ENCODE assay signal across 29 mouse cellular contexts in the genomic region with DNA sequence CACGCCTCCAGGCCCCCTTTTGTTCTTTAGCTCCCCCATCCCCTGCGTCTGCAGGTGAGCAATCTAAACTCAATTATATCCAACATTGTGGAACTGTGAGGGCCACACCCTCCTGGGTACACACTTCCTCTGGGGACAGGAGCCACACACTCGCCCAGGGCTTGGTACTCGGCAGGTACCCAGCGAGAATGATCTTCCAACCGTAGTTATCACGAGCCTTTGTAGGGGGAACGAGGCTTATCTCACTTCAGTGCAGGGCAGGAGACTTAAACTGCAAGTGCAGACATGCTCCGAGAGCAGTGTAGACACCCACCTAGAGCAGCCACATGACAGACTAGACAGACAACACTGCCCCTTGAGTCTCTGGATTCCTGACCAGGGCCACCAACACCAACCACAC.
DNase-seq lines count a peak whose midpoint lies in the region; ATAC-seq lines count a peak whose summit lies in the region.
"Had no signal": no experiment of that assay in that cellular context is flagged by ENCODE, and none has a peak within 500 bp of the region (broad histone marks: within the 10 kb centered on the region; RNA-seq: fewer than 3 reads in every experiment).

No protein-coding gene starts in this region.

- no peak overlapping the region for H3K4me2 ChIP-seq in midbrain, embryonic 13.5 days (replicated peaks)
- no peak overlapping the region for H3K4me2 ChIP-seq in intestine, embryonic 15.5 days (replicated peaks)
- no peak overlapping the region for H3K4me2 ChIP-seq in stomach, embryonic 14.5 days (replicated peaks; ENCODE audit: low read depth, low read length)
- H3K4me2 ChIP-seq: embryonic facial prominence, embryonic 15.5 days; forebrain, embryonic 12.5 days; heart, embryonic 13.5 days; liver, embryonic 15.5 days; lung, embryonic 15.5 days; midbrain, embryonic 15.5 days; neural tube, embryonic 15.5 days had no signal

- ATAC-seq in midbrain, embryonic 13.5 days = no peak
- ATAC-seq in intestine, embryonic 15.5 days = peak; percentile 37
- ATAC-seq in stomach, embryonic 14.5 days (ENCODE audit: insufficient number of reproducible peaks, insufficient read depth, low FRiP score, low read depth) = peak; percentile 73
- ATAC-seq: CD4-positive, CD25-positive, alpha-beta regulatory T cell, adult 4 months; forebrain, postnatal 0 days; hindbrain, postnatal 0 days had no signal

- H3K4me3 ChIP-seq in midbrain, embryonic 13.5 days (replicated peaks) = no peak overlapping the region
- no peak overlapping the region for H3K4me3 ChIP-seq in midbrain, embryonic 10.5 days
- H3K4me3 ChIP-seq in intestine, embryonic 15.5 days (replicated peaks) = no peak overlapping the region
- no peak overlapping the region for H3K4me3 ChIP-seq in stomach, embryonic 14.5 days (ENCODE audit: low read depth, low read length)
- H3K4me3 ChIP-seq: embryonic facial prominence, embryonic 15.5 days; forebrain, embryonic 12.5 days; heart, embryonic 13.5 days; layer of hippocampus, adult 2 months; liver, embryonic 15.5 days; lung, embryonic 15.5 days; megakaryocyte, embryonic 14.5 days; midbrain, embryonic 15.5 days; neural tube, embryonic 15.5 days had no signal

- no peak overlapping the region for H3K9ac ChIP-seq in midbrain, embryonic 13.5 days (replicated peaks)
- H3K9ac ChIP-seq in intestine, embryonic 15.5 days = no peak overlapping the region
- no peak overlapping the region for H3K9ac ChIP-seq in stomach, embryonic 14.5 days (replicated peaks; ENCODE audit: low read depth, low read length)
- H3K9ac ChIP-seq: embryonic facial prominence, embryonic 15.5 days; forebrain, embryonic 12.5 days; forebrain, postnatal 0 days; heart, embryonic 13.5 days; liver, embryonic 15.5 days; lung, embryonic 15.5 days; midbrain, embryonic 15.5 days; neural tube, embryonic 15.5 days had no signal

- H3K4me1 ChIP-seq in midbrain, embryonic 13.5 days (replicated peaks) = peaks cover 48% of the 10 kb centered on the region
- peaks cover 55% of the 10 kb centered on the region for H3K4me1 ChIP-seq in midbrain, embryonic 10.5 days
- peaks cover 8% of the 10 kb centered on the region for H3K4me1 ChIP-seq in intestine, embryonic 15.5 days (replicated peaks)
- H3K4me1 ChIP-seq in stomach, embryonic 14.5 days (ENCODE audit: control insufficient read depth, insufficient read depth, low read length) = peaks cover 10% of the 10 kb centered on the region; the same call in 1 of the 2 replicates
- H3K4me1 ChIP-seq: heart, embryonic 13.5 days; liver, embryonic 15.5 days had no signal

- H3K9me3 ChIP-seq in midbrain, embryonic 13.5 days = no peaks in the 10 kb centered on the region
- no peaks in the 10 kb centered on the region for H3K9me3 ChIP-seq in midbrain, embryonic 10.5 days (replicated peaks)
- no peaks in the 10 kb centered on the region for H3K9me3 ChIP-seq in intestine, embryonic 15.5 days
- H3K9me3 ChIP-seq in stomach, embryonic 14.5 days (ENCODE audit: control insufficient read depth, low read depth, low read length) = no peaks in the 10 kb centered on the region
- H3K9me3 ChIP-seq: embryonic facial prominence, embryonic 15.5 days; forebrain, embryonic 12.5 days; heart, embryonic 13.5 days; liver, embryonic 15.5 days; lung, embryonic 15.5 days; midbrain, embryonic 15.5 days; neural tube, embryonic 15.5 days had no signal

- WGBS in midbrain, embryonic 13.5 days = 89% methylated on average over 9 of the region's 9 CpGs
- WGBS in midbrain, embryonic 10.5 days = 93% methylated on average over 9 of the region's 9 CpGs
- WGBS in intestine, embryonic 15.5 days = 62% methylated on average over 9 of the region's 9 CpGs
- 75% methylated on average over 9 of the region's 9 CpGs for WGBS in stomach, embryonic 14.5 days

- no peaks in the 10 kb centered on the region for H3K27me3 ChIP-seq in midbrain, embryonic 13.5 days
- H3K27me3 ChIP-seq in midbrain, embryonic 10.5 days (ENCODE audit: low read depth, poor library complexity, severe bottlenecking) = no peaks in the 10 kb centered on the region
- H3K27me3 ChIP-seq in intestine, embryonic 15.5 days (replicated peaks) = no peaks in the 10 kb centered on the region
- H3K27me3 ChIP-seq in stomach, embryonic 14.5 days (ENCODE audit: control insufficient read depth, insufficient read depth, low read length) = no peaks in the 10 kb centered on the region
- H3K27me3 ChIP-seq: embryonic facial prominence, embryonic 15.5 days; forebrain, embryonic 12.5 days; liver, embryonic 15.5 days; lung, embryonic 15.5 days; midbrain, embryonic 15.5 days; neural tube, embryonic 15.5 days had no signal

- no peak for DNase-seq in midbrain, embryonic 10.5 days (ENCODE audit: low spot score)
- no peak for DNase-seq in retina, postnatal 1 day
- no peak for DNase-seq in cerebellum, postnatal 4 days (ENCODE audit: low spot score in 2 of 2)
- DNase-seq in right cerebral cortex, postnatal 25 days = no peak
- DNase-seq: adrenal gland, postnatal 14 days; cerebellum, adult 11 months; cerebellum, adult 9-11 months; forebrain, postnatal 0 days; heart, postnatal 14 days; kidney, adult 11 months; kidney, postnatal 36 days; liver; lung, postnatal 36 days; spleen, adult 18-20 months; thymus, postnatal 14 days had no signal

- peak overlapping the region; percentile 41; the same call in 1 of the 2 replicates for H3K27ac ChIP-seq in midbrain, embryonic 13.5 days
- no peak overlapping the region; the same call in 1 of the 2 replicates for H3K27ac ChIP-seq in midbrain, embryonic 10.5 days (replicated peaks)
- H3K27ac ChIP-seq in intestine, embryonic 15.5 days = no peak overlapping the region
- peak overlapping the region; percentile 1; the same call in 1 of the 2 replicates for H3K27ac ChIP-seq in stomach, embryonic 14.5 days (ENCODE audit: low read length)
- H3K27ac ChIP-seq: embryonic facial prominence, embryonic 15.5 days; forebrain, embryonic 12.5 days; heart, embryonic 13.5 days; hindbrain, postnatal 0 days; layer of hippocampus, adult 2 months; liver, embryonic 15.5 days; lung, embryonic 15.5 days; midbrain, embryonic 15.5 days; neural tube, embryonic 15.5 days had no signal

- peaks cover 7% of the 10 kb centered on the region for H3K36me3 ChIP-seq in midbrain, embryonic 13.5 days
- H3K36me3 ChIP-seq in midbrain, embryonic 10.5 days = peaks cover 64% of the 10 kb centered on the region
- H3K36me3 ChIP-seq in intestine, embryonic 15.5 days = 0 out of 2 replicates have a peak, but pooled peaks cover 3% of the 10 kb centered on the region
- H3K36me3 ChIP-seq in stomach, embryonic 14.5 days (ENCODE audit: control insufficient read depth, insufficient read depth, low read length) = no peaks in the 10 kb centered on the region
- H3K36me3 ChIP-seq: embryonic facial prominence, embryonic 15.5 days; heart, embryonic 13.5 days; liver, embryonic 15.5 days; lung, embryonic 15.5 days; midbrain, embryonic 15.5 days; neural tube, embryonic 15.5 days had no signal

Comparison
In these comparisons a context has a peak if more than half of its experiments do, and no peak if none do; other contexts are left out.
1. H3K27ac ChIP-seq: peak in midbrain, embryonic 13.5 days (single experiment) and stomach, embryonic 14.5 days (single experiment); none in midbrain, embryonic 10.5 days (single experiment) and intestine, embryonic 15.5 days (single experiment).